Mouse (Mus musculus) cortical plate, adult 2 months (tissue): ENCODE measurements around the gene Zfp318.

Source experiments
- CTCF ChIP-seq: fragments of 200-500 bp; IDR thresholded peaks from 2 replicates; pipeline ENCODE4 v1.5.1; 2011; ENCODE audit warnings: mild to moderate bottlenecking, control low read depth, low read length; ENCODE audit not compliant: insufficient read depth; ENCODE audit errors: extremely low read depth
- POLR2A ChIP-seq: fragments of 200-500 bp; IDR thresholded peaks from 2 replicates; pipeline ENCODE4 v1.6.1; 2011; ENCODE audit warnings: mild to moderate bottlenecking, low read length, control low read depth; ENCODE audit not compliant: insufficient read depth; ENCODE audit errors: extremely low read depth

DNA sequence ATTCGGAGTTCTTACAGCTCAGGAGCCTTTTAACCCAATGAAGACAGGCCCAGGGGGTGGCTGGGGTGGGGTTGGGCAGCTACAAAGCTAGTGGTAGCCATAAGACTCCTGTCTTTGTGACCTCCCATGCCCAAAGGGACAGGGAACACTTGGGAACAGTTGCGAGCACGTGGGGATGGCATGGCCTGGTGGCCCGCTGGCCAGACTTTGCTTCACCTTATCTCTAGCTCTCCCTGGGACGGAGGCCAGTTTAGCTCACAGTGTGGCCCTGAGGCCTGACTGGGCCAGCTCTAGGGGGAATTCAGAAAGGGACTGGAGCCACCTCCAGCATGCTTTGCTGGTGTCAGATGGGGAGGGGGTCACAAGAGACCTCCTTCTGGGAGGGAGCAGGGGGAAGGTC is 78.7 kb downstream of the Zfp318 start:
- TF ChIP-seq CTCF (no peak), POLR2A (no peak)
